Mouse (Mus musculus): ENCODE results near the gene Rbp2. TPM values are rescaled to one million over a fixed set of nuclear protein-coding genes. Genes with fewer than 3 reads are reported as not detected.

Gene Rbp2
- total RNA-seq (2021), result not detected
- long read RNA-seq, experiment 1, result 0 reads
- long read RNA-seq, experiment 2, result 0 reads

DNA sequence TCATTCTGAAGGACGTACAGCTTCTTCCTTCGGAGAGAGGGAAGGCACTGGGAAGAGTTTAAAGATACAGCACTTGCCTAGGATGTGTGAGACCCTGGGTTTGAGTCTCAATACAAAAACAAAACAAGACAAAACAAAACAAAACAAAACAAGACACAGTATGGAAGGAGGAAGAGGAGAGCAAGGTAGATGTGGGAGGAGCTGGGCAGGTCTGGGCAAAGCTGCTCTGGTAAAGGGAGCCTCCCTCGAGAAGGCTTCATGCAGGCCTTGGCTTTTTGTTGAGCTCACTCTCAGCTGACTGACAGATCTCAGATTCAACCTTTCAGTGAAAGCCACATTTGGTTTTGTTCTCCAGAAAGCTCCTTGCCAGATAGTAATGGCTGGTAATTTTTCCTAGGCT, at the start of gene Rbp2:
Gene Rbp2 (plus strand): TSS at position 301 of the 400 bp plus-strand sequence.
- no peak for DNase-seq
- intact Hi-C loops (cut with DNase I), result no loop called here

GRCm38 (mm10) chr9:98437819-98438218, 48.1 kb upstream of the Rbp2 start:
- intact Hi-C loops (cut with DNase I), result no loop called here
- no peak for DNase-seq

GRCm38 (mm10) chr9:98439091-98439490, 46.8 kb upstream of the Rbp2 start:
- no peak for DNase-seq
- intact Hi-C loops (cut with DNase I), result no loop called here

DNA sequence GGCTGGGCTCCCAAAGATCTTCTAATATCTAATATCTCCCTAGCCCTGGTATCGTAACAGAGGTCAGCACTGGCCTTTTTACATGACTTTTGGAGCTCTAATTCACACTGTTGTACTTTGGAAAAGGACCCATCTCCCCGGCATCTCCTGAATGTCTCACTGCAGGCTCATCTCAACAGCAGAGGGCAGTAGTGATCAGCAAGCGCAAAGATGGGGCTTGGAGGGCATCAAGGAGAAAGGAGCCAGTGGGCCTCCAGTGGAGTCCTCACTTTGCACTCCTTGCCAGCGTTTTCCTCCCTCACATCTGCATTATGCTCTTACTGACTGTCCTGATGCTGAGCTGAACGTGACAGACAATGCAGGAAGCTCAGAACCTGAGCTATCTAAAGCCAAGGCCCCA, 43.3 kb upstream of the Rbp2 start:
- intact Hi-C loops (cut with DNase I), result loop anchor here (10.0 kb wide), 1 partner anchor 92 kb away; no protein-coding TSS in a partner anchor

GRCm38 (mm10) chr9:98445359-98446149, 40.4 kb upstream of the Rbp2 start:
- DNase-seq, result no peak
- intact Hi-C loops (cut with DNase I), result loop anchor here (10.0 kb wide), 1 partner anchor 89 kb away; no protein-coding TSS in a partner anchor

More for the DNA sequence above, 43.3 kb upstream of the Rbp2 start:
- DNase-seq, result no peak

GRCm38 (mm10) chr9:98450976-98451375, 34.9 kb upstream of the Rbp2 start:
- intact Hi-C loops (cut with DNase I), result no loop called here
- no peak for DNase-seq

DNA sequence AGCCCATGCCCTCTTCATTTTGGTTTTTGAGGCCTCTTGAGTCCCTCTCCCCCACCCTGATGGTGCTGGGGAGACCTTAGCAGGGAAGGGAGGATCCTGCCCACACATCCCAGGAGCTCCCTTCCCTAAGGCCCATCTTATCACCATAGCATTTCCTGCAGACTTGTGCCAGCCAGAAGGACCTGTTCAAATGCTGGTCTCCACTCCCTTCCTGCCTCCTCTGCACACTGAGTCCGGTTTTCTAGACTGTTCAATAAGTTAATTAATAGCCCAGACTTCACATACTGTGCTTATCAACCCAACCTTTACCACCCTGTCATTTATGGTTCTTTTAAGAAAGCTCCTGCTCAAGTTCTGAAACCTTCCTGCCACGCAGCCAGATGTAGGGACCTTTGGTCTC, 19.2 kb upstream of the Rbp2 start:
- intact Hi-C loops (cut with DNase I), result no loop called here
- DNase-seq, result no peak

DNA sequence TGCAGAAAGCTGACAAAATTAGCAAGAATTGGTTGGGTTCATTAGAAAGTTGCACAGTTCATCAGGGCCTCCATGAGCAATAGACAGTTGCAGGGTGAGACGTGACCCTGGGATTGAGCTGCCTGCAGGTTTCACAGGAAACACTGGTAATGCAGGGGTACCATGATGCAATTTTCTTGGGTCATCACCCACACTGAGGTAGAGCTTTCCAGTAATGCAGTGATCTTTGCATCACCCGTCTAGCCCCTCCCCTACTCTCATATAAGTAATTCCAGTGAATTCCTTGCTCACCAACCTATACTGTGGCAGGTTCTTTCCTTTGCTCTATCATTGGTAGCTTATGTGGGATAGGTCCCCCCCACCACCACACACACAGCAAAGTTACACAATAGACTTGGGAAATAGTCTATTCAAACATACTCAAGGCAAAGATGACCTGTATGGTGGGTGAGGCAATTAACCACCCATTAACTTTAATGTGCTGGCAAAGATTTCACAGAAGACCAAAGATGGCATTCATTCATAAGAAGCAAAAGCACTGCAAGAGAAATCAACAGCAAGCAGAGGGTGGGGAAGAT, 5.7 kb upstream of the Rbp2 start:
- intact Hi-C loops (cut with DNase I), result no loop called here

DNA sequence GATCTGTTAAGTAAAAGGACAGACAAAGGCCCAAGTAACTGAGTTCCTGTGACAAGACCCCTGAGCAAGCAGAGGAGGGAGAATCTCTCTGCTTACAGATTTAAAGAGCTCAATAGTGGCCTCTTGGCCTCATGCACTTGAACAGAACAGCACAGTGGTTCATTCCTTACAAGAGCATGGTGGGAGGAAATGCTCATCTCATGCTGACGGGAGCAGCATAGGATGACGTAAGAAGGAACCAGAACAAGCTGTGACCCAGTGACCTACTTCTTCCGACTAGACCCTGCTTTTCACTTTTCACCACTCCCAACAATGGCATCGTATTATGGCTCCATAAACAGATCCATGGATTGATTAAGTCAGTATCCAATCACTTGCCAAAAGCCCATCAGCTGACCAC, 3.7 kb upstream of the Rbp2 start:
- DNase-seq, result no peak
- intact Hi-C loops (cut with DNase I), result no loop called here

More for the DNA sequence above, 5.7 kb upstream of the Rbp2 start:
- no peak for DNase-seq

GRCm38 (mm10) chr9:98485020-98485419, 895 bp upstream of the Rbp2 start:
- no peak for DNase-seq
- intact Hi-C loops (cut with DNase I), result no loop called here

DNA sequence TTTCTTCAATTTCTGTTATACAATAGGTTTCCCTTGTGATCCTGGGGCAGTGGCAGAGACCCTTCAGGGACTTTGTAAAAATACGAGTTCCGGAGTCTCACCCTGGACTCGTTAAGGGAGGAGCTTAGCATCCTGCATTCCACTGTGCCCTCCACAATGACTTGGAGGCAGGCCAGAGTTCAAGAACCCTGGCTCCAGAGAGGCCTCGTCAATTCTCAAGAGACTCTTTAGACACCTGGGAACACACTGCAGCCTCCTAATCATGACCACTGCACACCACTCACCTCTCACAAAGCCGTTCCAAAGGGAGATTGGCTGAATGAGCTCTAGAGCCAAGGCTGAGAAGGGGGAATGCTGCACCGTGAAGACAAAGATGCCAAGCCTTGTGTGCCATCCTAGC, 1.4 kb downstream of the Rbp2 start:
- intact Hi-C loops (cut with DNase I), result no loop called here

DNA sequence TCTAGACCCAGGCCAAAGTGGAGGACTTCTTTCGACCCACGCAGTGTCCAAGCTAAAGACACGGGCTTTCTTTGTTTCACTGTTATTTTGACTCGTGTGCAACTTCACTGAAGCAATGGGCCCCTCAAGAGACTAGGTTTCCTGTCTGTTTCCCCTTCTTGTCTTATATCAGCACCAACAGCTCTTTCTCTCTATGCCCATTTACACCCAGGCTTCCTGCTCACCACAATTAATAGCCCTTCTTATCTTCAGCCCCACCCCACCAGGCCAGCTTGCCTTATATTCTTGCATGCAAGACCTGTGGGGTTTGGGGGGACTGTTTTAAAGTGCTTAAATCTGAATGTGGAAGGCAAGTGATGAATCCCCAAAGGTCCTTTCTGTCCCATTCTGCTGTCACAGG, 3.6 kb downstream of the Rbp2 start:
- intact Hi-C loops (cut with DNase I), result no loop called here
- DNase-seq, result no peak

More for the DNA sequence above, 1.4 kb downstream of the Rbp2 start:
- no peak for DNase-seq

DNA sequence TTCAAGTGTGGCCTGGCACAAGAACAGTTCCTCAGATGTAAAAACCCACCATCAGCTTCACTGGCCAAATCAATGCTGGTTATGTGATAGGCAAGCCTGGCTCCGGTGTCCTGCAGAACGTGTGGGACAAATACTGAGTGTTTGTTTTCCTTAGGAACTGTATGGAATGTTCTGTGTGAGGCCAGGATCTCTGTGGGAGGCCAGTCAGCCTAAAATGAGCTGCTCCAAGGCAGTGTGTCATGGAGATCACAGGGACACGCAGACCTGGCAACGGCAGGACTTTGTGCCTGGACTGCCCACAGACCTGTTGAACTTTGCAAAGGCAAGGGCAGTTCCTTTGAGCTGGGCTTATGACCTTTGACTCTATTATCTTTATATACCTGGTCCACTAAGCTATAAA, 4.2 kb downstream of the Rbp2 start:
- intact Hi-C loops (cut with DNase I), result no loop called here
- DNase-seq, result no peak

DNA sequence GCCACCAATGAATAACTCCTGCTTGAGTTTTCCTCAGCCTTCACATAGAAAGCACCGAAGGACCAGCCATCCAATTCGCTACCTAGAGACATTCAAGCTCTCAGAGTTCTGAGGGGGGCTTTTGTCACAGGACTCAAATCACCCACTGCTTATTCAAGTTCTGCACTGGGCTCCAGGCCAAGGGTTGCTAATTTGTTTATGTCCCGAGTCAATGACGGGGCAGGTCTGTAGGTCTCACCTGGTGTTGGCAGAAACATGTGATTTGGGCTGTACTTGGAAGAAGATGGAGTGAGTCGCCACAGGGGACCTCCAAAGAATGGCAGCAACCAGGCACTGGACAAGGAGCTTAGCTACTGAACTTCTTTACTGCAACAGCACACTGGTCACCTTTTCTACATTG, 5.2 kb downstream of the Rbp2 start:
- intact Hi-C loops (cut with DNase I), result no loop called here
- no peak for DNase-seq

GRCm38 (mm10) chr9:98492212-98492611, 6.3 kb downstream of the Rbp2 start:
- DNase-seq, result no peak
- intact Hi-C loops (cut with DNase I), result no loop called here

DNA sequence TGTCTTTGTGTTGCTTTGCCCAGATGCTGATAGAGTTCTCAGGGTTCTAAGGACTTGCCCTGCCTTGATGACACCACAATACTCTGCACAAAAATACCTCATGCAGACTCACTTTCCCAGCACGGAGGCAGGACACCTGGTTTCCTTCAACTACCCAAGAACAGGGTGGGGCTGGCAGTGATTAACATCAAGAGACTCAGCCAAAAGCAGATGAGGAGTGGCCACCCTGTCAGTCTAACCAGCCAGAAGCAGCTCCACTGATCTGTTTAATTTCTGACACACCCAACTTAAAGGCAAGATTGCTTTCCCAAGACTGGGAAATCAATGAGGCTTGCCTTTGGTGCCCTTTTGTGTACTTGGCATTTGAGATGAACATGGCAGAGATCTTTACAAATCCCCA, 6.9 kb downstream of the Rbp2 start:
- no peak for DNase-seq
- intact Hi-C loops (cut with DNase I), result no loop called here

DNA sequence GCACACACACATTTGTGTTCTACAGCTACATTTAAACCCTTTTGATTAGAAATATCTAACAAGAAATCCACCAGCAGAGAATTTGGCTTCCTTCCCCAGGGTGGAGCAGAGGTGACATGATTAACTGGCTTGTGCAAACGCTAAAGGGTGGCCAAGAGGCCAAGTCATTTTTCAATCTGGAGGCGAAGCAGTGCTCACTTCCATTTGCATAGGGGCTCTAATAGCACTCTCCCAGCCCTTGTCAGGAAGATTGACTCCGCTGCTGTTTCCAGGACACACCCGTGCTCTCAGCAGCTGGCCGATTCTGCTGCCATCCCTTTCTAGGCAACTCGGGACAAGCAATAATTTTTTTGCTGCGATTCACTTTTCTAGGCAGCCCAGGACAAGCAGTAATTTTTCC, 11.2 kb downstream of the Rbp2 start:
- intact Hi-C loops (cut with DNase I), result no loop called here
- peak; percentile 10 to 17 for DNase-seq

- DNase-seq, result peak in 1 of 2 experiments; percentile 7
- intact Hi-C loops (cut with DNase I), result no loop called here
Measured at GRCm38 (mm10) chr9:98497990-98498389, 12.1 kb downstream of the Rbp2 start.

DNA sequence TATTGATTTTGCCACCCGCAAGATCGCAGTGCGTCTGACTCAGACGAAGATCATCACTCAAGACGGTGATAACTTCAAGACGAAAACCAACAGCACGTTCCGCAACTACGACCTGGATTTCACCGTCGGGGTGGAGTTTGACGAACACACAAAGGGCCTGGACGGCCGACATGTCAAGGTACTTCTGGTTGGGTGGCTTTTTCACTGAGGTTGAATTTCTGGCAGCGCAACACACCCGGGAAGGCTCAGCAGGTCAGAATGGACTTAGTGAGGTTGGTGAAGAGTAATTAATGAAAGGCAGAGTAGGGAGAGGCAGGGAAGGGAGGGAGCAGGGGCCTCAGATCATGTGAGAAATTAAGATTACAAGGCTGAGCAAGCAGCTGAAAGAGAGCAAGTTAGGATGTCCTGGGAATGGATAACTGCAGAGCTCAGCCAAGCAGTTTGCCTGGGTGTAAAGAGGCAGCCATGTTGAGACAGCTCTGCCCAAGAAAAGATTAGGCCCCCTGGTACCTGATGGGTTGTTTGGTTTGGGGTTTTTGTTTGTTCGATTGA, 12.9 kb downstream of the Rbp2 start:
- no peak for DNase-seq
- intact Hi-C loops (cut with DNase I), result no loop called here

DNA sequence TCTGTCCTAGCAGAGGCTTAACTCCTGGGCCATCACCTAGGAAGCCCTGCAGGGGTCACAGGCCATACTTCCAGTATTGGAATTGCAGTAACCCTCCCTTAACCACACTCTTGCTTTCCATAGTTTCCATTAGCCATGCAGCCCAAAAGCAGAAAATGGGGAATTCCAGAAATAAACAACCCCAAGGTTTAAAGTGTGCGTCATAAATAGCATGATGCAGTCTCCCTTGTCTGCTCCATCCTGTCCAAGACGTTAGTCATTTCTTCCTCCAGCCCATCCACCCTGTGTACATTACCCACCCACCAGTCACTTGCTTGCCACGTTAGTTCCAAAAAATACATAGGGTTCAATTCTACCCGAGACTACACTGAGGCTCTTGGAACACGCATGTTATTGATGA, 13.7 kb downstream of the Rbp2 start:
- intact Hi-C loops (cut with DNase I), result no loop called here
- DNase-seq, result no peak

DNA sequence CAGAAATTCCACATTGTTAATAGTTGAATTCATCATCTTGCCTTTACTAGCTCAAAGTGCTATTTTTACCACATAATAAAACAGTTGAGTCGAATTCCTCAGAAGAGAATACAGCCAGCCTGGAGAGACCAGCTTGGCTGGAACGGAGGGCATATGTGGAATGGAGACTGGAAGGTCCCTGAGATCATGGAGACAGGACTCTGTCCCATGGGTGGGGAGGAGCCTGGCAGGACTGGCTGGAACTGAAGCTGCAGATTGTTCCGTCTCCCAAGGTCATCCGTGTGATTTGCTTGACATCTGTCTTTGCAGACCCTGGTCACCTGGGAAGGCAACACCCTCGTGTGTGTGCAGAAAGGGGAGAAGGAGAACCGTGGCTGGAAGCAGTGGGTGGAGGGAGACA, 21.6 kb downstream of the Rbp2 start:
- no peak for DNase-seq
- intact Hi-C loops (cut with DNase I), result no loop called here

All from gastrocnemius, postnatal 36 days (tissue).